Mouse (Mus musculus) liver, embryonic 18 days (tissue): ENCODE data around the gene Acss1. TPM values are rescaled to one million over a fixed set of nuclear protein-coding genes. Genes with fewer than 3 reads are reported as not detected.

Experiments used
- polyA plus RNA-seq: library from polyadenylated mRNA; depleted of rRNA; stranded (reverse); fragments of >200 nt; gene quantifications from 2 replicates; pipeline ENCODE4 v1.2.3, GENCODE M21; 2012; rRNA removed

The Acss1 gene
- polyA plus RNA-seq: 34.9 and 37.2 TPM in 2 replicates

DNA sequence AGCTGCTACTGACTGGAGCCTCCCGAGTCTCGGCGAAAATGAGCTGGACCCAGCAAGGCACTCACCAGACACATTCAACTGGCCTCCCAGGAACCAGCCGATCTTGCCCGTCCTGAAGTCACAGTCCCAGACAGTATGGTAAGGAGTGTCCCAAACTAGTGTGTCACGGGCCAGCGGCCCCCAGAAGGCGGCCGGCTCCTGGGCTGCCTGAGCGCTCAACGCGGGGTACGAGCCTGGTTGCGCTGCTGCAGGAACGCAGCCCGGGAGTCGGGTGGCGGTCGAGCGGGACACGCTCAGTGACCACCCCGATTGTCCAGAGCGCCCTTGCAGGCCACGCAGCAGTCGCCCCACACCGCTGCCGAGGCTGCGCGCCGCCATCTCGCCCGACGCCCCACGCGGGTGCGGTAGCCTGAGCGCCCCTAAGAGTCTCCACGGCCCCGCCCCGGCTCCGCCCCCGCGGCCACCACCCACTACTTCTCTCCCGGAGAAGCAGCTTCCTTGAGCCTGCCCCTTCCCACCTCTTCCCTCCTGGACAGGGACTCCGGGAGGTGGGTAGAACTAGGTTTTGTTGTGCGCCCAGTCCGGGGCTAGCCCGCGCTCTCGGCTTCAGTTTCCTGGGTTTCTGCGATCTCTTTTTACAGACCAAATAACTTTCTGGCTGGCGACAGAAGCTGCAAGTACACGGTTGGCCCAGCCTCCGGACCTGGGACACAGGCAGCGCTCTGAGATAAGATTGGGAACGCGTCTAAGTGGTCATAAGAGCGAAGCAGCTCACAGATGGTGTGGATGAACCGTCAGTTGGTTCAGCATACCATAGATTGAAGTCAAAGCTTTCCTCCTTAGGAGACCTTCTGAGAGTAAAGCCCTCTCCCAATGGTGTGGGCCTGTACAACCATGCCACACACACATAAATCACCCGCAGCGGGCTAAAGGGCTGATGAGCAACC is at the start of gene Acss1:
Gene Acss1, minus strand, starts transcription at position 681 of the 947 bp plus-strand sequence.

DNA sequence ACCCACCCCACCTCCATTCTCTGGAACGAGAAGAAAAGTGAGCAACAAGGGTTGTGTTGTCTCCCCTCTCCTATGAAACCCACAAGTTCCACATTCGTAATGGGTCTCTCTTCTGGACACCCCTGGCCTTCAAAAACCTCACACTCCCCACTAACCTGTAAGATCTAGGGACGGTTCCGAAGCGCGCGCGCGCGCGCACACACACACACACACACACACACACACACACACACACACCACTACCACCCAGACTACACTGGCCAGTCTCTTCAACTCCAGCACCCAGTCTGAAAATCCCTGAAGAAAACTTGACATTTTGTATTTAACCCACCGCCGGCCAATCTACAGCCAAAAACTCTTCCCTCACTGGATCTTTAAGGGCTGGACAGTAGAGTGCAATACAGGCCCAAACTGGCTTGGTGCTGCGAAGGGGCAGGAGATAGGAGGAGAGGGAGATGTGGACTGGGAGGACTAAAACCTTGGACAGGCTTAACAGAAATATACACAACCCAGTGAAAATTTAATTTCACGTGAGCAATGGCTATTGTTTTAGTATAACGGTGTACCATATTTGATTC is 21.0 kb upstream of the Acss1 start, which contains the start of gene Vsx1:
Gene Vsx1, minus strand, starts transcription at position 138 of the 578 bp plus-strand sequence.

DNA sequence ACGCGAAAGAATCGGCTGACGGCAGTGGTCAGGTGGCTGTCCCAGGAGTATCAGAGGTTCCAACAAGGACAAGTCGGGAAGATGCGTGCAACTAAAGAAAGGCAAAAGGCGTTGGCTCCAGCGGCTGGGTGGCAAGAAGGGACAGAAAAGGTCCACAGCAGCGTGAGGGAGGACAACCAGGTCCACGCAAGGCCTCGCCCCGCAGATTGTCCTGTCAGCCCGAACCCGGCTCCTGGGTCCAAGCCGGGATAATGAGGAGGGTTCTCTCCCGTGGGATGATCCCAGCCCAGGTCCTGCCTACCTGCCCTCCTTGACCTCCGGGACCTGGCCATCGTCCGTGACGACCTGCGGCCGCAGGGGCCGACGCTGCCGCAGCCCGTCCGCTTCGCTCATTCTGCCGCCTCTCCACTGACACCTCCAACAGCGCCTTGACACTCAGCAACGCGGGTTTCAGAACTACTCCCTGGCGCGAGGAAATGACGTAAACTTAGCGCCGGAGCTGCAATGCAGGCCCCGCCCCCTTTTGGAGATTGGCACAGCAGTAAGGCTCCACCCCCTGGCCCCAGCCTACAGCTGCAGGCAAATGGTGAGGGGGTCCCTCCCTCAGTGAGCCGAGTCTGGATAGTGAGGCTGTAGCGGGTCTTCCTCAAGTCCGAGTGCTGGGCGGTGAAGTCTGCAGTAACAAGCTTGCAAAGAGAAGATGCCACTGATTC is 60.1 kb downstream of the Acss1 start, which contains the start of gene Apmap:
Gene Apmap, minus strand, starts transcription at position 481 of the 713 bp plus-strand sequence.

DNA sequence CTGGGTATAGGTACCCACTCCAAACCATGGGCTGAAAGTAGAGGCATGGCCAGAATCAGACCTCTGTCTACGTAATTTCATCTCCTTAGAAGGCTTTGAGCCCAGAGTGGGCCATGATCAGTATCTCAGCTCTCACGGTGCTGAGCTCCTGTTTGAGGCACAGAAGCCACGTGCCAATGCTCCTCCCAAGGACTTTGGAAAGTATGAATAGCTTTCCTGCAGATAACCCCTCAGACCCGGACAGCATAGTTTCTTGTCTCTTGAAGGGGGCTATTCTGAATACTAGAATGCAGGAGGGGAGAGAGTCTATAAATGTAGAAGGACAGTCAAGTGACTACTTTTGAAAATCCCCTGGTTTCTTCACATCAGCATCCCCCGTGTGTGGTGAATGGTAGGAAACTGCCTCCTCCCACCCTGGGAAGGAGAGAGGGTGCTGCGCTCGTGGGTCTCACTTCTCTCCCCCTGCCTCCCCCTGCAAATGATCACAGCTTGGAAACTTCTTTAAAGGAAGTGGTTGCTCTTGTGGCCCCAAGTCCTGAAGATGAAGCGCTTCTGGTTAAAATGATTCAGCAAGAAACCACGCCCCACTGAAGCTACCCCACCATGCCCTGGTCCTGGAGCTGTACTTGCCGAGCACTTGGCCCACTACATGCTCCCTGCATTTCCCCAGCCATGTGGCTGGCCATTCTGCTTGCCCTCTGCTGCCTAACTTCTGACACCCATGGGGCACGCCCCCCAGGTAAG is 98.3 kb downstream of the Acss1 start, which contains the start of gene Cst7:
Gene Cst7, plus strand, starts transcription at position 569 of the 744 bp plus-strand sequence.

Other genes starting within 250 kb of the Acss1 start
- gene Zfp442, start 217.0 kb downstream of the Acss1 start, polyA plus RNA-seq: 0.22 and 0.27 TPM in 2 replicates
- gene Zfp345, start 183.4 kb downstream of the Acss1 start, polyA plus RNA-seq: 0.02 TPM in 1 of 2 replicates, not detected in the other
- gene Cst7, start 98.1 kb downstream of the Acss1 start, polyA plus RNA-seq: 5.6 and 5.9 TPM in 2 replicates
- gene Apmap, start 59.9 kb downstream of the Acss1 start, polyA plus RNA-seq: 29.0 and 33.5 TPM in 2 replicates
- gene Vsx1, start 20.9 kb upstream of the Acss1 start, polyA plus RNA-seq: not detected in 2 replicates
- 7.8 and 8.0 TPM in 2 replicates for gene Entpd6, start 80.5 kb upstream of the Acss1 start, polyA plus RNA-seq
- gene Pygb, start 118.2 kb upstream of the Acss1 start, polyA plus RNA-seq: 20.6 and 21.1 TPM in 2 replicates
- gene Abhd12, start 236.2 kb upstream of the Acss1 start, polyA plus RNA-seq: 12.7 and 12.9 TPM in 2 replicates
- gene Gins1, start 236.9 kb upstream of the Acss1 start, polyA plus RNA-seq: 11.8 and 12.6 TPM in 2 replicates